Mouse (Mus musculus) neural tube, embryonic 11.5 days (tissue): ENCODE results near the gene Kcnma1. TPM values are rescaled to one million over a fixed set of nuclear protein-coding genes. Genes with fewer than 3 reads are reported as not detected.
A peak's percentile ranks its signal among the peaks of the same experiment; 100 is the strongest.

Experiments
- ATAC-seq: fragments of 200-750 bp; cut with Nextera tagmentation; 2 replicates; pipeline ENCODE4 v1.8.0; 2017; ENCODE audit warnings: moderate number of reproducible peaks, mild to moderate bottlenecking, moderate TSS enrichment, moderate library complexity; ENCODE audit not compliant: insufficient read depth, low FRiP score, low TSS enrichment
- DNase-seq: peaks from one replicate; pipeline ENCODE4 v3.0.0-alpha.2; 2015; ENCODE audit warnings: low spot score
- H3K27ac ChIP-seq: fragments of 300-500 bp; sonication (generic); 2 replicates; pipeline ENCODE4 v1.5.1; 2014; ENCODE audit warnings: low read depth, mild to moderate bottlenecking, low read length
- H3K27me3 ChIP-seq: fragments of 300-500 bp; sonication (generic); 2 replicates; pipeline ENCODE4 v1.6.1; 2014; ENCODE audit warnings: mild to moderate bottlenecking, low read length, mixed read lengths; ENCODE audit not compliant: control insufficient read depth, insufficient read depth
- H3K36me3 ChIP-seq: fragments of 300-500 bp; sonication (generic); 2 replicates; pipeline ENCODE4 v1.6.1; 2014; ENCODE audit warnings: mild to moderate bottlenecking, low read length, moderate library complexity, mixed read lengths; ENCODE audit not compliant: control insufficient read depth, insufficient read depth
- H3K4me1 ChIP-seq: fragments of 300-500 bp; sonication (generic); 2 replicates; pipeline ENCODE4 v1.6.1; 2014; ENCODE audit warnings: low read length, mixed read lengths; ENCODE audit not compliant: control insufficient read depth, insufficient read depth
- H3K4me2 ChIP-seq: fragments of 300-500 bp; sonication (generic); 2 replicates; pipeline ENCODE4 v1.6.1; 2014; ENCODE audit warnings: low read depth, mild to moderate bottlenecking, moderate library complexity
- H3K4me3 ChIP-seq: fragments of 300-500 bp; sonication (generic); 2 replicates; pipeline ENCODE4 v1.5.1; 2014; ENCODE audit warnings: low read depth, low read length
- H3K9ac ChIP-seq: fragments of 300-500 bp; sonication (generic); 2 replicates; pipeline ENCODE4 v1.6.1; 2014; ENCODE audit warnings: mild to moderate bottlenecking, low read length
- H3K9me3 ChIP-seq: fragments of 300-500 bp; sonication (generic); 2 replicates; pipeline ENCODE4 v1.6.1; 2016; ENCODE audit warnings: low read length; ENCODE audit not compliant: control insufficient read depth
- WGBS: fragments of 180-500 bp; shearing (Covaris S2); extraction: QIAGEN DNeasy Blood & Tissue Kit; methylation state at CpG from one replicate; pipeline ENCODE4 v1.1.7; 2014; 5-methylcytosine and 5-hydroxymethylcytosine counted together
- polyA plus RNA-seq: library from polyadenylated mRNA; unstranded; fragments of >200 nt; fragmentation: Nextera tagmentation; extraction: Ambion mirVana; gene quantifications from 2 replicates; pipeline ENCODE4 v1.2.1, GENCODE M21; 2014

The Kcnma1 gene
- polyA plus RNA-seq, 1 experiment from 2014 or later, result 2.7 TPM

GRCm38 (mm10) chr14:24020718-24021117 is 6.4 kb upstream of the Kcnma1 start:
- Histone ChIP-seq H3K27ac (no peak overlapping the region), H3K9me3 (no peaks in the 10 kb centered on the region), H3K4me2 (no peak overlapping the region), H3K36me3 (no peaks in the 10 kb centered on the region), H3K27me3 (no peaks in the 10 kb centered on the region), H3K9ac (no peak overlapping the region), H3K4me3 (no peak overlapping the region), H3K4me1 (no peaks in the 10 kb centered on the region)
- no peak for DNase-seq
- ATAC-seq, result no peak
- 84% methylated on average over 4 of the region's 4 CpGs for WGBS

GRCm38 (mm10) chr14:24009978-24010377 is 4.3 kb downstream of the Kcnma1 start:
- H3K36me3 ChIP-seq, result no peaks in the 10 kb centered on the region
- ATAC-seq (no peak), DNase-seq (no peak)
- no peak overlapping the region for H3K4me2 ChIP-seq
- H3K27me3 ChIP-seq, result peaks cover 9% of the 10 kb centered on the region; the same call in 1 of the 2 replicates
- H3K4me1 ChIP-seq, result no peaks in the 10 kb centered on the region
- WGBS, result 70% methylated on average over 1 of the region's 1 CpGs
- H3K9ac ChIP-seq, result no peak overlapping the region
- no peaks in the 10 kb centered on the region for H3K9me3 ChIP-seq
- H3K27ac ChIP-seq, result no peak overlapping the region
- H3K4me3 ChIP-seq, result no peak overlapping the region

DNA sequence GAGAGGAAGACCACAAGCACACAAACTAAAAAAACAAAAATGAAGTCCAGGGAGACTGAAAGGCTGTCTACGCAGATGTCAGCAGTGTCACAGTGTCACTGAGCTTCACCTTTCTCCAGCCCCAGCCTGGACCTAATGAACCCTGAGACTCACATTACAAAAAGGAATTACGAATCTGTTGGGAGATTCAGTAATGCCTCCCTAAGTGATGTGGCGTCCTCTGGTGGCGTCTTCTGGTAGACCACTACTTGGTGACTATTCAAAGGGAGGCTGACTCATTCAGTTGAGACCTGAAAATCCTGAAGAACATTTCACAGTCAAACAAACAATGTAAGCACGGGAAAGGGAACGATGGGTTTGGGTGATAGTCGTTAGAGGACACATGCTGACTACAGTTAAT is 6.0 kb downstream of the Kcnma1 start:
- Histone ChIP-seq H3K4me2 (no peak overlapping the region), H3K27ac (no peak overlapping the region), H3K9me3 (no peaks in the 10 kb centered on the region), H3K36me3 (no peaks in the 10 kb centered on the region), H3K4me3 (no peak overlapping the region), H3K4me1 (no peaks in the 10 kb centered on the region), H3K9ac (no peak overlapping the region), H3K27me3 (peaks cover 21% of the 10 kb centered on the region)
- WGBS, result 14% methylated on average over 7 of the region's 7 CpGs
- peak; percentile 81 for DNase-seq
- no peak for ATAC-seq

DNA sequence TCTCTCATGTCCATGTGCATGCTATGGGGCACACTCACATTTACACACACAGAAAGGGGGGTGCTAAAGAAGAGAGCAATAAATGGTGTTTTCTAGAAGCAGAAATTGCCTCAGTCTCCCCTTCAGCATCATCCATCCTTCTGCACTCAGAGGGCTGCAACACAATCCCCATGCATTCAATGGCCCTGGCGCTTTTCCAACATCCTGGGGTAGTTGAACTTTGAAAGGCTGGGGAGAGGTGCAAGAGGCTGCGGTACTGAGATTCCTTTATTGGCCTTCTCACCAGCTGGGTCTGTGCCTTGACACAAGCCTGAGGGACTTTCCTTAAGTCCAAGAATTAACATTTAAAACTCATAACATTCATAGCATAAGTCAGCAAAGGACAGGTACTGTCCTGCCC is 8.0 kb downstream of the Kcnma1 start:
- Histone ChIP-seq H3K4me1 (no peaks in the 10 kb centered on the region), H3K9me3 (no peaks in the 10 kb centered on the region), H3K9ac (no peak overlapping the region), H3K4me3 (no peak overlapping the region), H3K27me3 (peaks cover 32% of the 10 kb centered on the region), H3K4me2 (no peak overlapping the region), H3K36me3 (no peaks in the 10 kb centered on the region), H3K27ac (no peak overlapping the region)
- no peak for DNase-seq
- WGBS, result 71% methylated on average over 2 of the region's 2 CpGs
- no peak for ATAC-seq

DNA sequence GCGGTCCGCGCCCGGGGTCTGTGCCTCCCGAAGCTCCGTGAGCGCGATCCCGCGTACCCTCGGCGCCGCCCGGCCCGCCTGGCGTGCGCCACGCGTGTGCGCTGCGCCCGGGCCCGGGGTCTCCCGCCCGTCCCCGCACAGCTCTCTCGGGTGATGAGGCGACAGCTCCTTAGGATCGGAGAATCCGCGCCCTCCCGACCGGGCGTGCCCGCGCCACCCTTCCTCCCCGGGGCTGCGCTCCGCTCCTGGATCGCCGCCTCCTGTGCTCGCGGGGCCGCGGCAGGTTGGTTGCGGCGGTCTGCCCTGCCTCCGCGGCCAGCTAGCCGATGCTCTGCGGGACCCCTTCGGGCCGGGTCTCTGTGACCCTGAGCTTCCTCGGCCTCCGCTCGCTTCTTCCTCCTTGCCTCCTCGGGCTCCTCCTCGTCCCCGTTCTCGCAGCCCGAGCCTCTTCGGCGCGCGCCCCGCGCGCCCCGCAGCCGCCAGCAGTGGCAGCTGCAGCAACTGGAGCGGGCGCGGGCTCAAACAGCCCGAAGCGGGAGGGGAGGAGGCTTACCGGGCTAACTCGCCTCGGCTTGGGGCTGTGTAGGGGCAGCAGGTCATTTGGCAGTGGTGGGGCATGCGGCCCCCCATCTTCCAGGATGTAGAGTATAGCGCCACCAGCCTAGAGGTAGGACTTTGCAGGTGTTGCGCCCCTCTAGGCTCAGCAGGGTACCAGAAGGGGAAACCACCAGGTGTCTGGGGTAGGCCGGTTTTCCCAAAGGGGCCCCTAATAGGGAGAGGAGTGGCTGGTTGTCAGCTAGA is 9.6 kb downstream of the Kcnma1 start:
- H3K4me1 ChIP-seq, result no peaks in the 10 kb centered on the region
- under 1% methylated on average over 47 of the region's 82 CpGs for WGBS
- peak overlapping the region; percentile 78 for H3K9ac ChIP-seq
- H3K27me3 ChIP-seq, result peaks cover 32% of the 10 kb centered on the region
- no peaks in the 10 kb centered on the region for H3K9me3 ChIP-seq
- peak overlapping the region; percentile 81 for H3K4me3 ChIP-seq
- DNase-seq, result peak; percentile 76
- peak; percentile 67 for ATAC-seq
- peak overlapping the region; percentile 58 for H3K27ac ChIP-seq
- peak overlapping the region; percentile 95 for H3K4me2 ChIP-seq
- no peaks in the 10 kb centered on the region for H3K36me3 ChIP-seq

GRCm38 (mm10) chr14:24003450-24004381 is 10.6 kb downstream of the Kcnma1 start:
- peaks cover 32% of the 10 kb centered on the region for H3K27me3 ChIP-seq
- no peaks in the 10 kb centered on the region for H3K4me1 ChIP-seq
- H3K9ac ChIP-seq, result peak overlapping the region; percentile 78
- DNase-seq, result peak; percentile 67
- H3K4me2 ChIP-seq, result peak overlapping the region; percentile 95
- peak overlapping the region; percentile 81 for H3K4me3 ChIP-seq
- WGBS, result under 1% methylated on average over 51 of the region's 85 CpGs
- H3K36me3 ChIP-seq, result no peaks in the 10 kb centered on the region
- ATAC-seq, result peak; percentile 49
- no peaks in the 10 kb centered on the region for H3K9me3 ChIP-seq
- peak overlapping the region; percentile 58; the same call in 1 of the 2 replicates for H3K27ac ChIP-seq

GRCm38 (mm10) chr14:24002647-24003046 is 11.6 kb downstream of the Kcnma1 start:
- no peaks in the 10 kb centered on the region for H3K9me3 ChIP-seq
- no peaks in the 10 kb centered on the region for H3K4me1 ChIP-seq
- no peaks in the 10 kb centered on the region for H3K36me3 ChIP-seq
- ATAC-seq (no peak), DNase-seq (no peak)
- peak overlapping the region; percentile 4; the same call in 1 of the 2 replicates for H3K4me2 ChIP-seq
- 52% methylated on average over 5 of the region's 5 CpGs for WGBS
- peaks cover 32% of the 10 kb centered on the region for H3K27me3 ChIP-seq
- no peak overlapping the region for H3K9ac ChIP-seq
- H3K4me3 ChIP-seq, result no peak overlapping the region
- no peak overlapping the region for H3K27ac ChIP-seq

DNA sequence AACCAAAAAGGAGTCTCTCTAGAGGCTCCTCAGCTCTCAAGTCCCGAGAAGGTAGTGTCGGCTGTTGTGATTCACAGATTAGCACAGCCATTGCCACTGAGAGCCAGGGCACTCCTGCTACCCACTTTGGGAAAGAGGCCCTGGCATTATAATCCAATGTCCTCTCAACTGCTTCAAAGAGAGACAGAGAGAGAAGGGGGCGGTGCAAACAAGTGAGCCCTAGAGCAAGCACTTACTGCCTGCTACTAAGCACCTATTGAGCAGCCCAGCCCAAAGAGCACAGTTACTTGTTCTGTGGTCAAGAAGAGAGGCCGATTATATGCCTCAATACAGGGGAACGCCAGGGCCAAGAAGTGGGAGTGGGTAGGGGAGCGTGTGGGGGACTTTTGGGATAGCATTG is 16.4 kb downstream of the Kcnma1 start:
- ATAC-seq, result no peak
- DNase-seq, result no peak
- WGBS, result 75% methylated on average over 6 of the region's 6 CpGs
- Histone ChIP-seq H3K4me3 (no peak overlapping the region), H3K4me2 (no peak overlapping the region), H3K27ac (no peak overlapping the region), H3K27me3 (peaks cover 7% of the 10 kb centered on the region), H3K36me3 (no peaks in the 10 kb centered on the region), H3K4me1 (no peaks in the 10 kb centered on the region), H3K9me3 (no peaks in the 10 kb centered on the region), H3K9ac (no peak overlapping the region)
